7 mouse cellular contexts compared by ENCODE assay signal in genomic region chr2:115513774-115514231, GRCm38 (mm10).
A peak's percentile ranks its signal among the peaks of the same experiment; 100 is the strongest.
DNase-seq lines count a peak whose midpoint lies in the region; ATAC-seq and TF ChIP-seq lines count a peak whose summit lies in the region.

No protein-coding gene starts in this region.

- H3K9me3 ChIP-seq in embryonic facial prominence, embryonic 11.5 days (replicated peaks; ENCODE audit: control insufficient read depth, low read length), result no peaks in the 10 kb centered on the region
- H3K9me3 ChIP-seq in hindbrain, postnatal 0 days (ENCODE audit: low read length), result no peaks in the 10 kb centered on the region
- no peaks in the 10 kb centered on the region for H3K9me3 ChIP-seq in lung, embryonic 15.5 days

- H3K4me3 ChIP-seq in embryonic facial prominence, embryonic 11.5 days (ENCODE audit: low read depth, low read length), result no peak overlapping the region
- no peak overlapping the region for H3K4me3 ChIP-seq in hindbrain, postnatal 0 days (ENCODE audit: low read length)
- H3K4me3 ChIP-seq in lung, embryonic 15.5 days, result no peak overlapping the region

- H3K9ac ChIP-seq in embryonic facial prominence, embryonic 11.5 days (replicated peaks; ENCODE audit: low read length), result peak overlapping the region; percentile 11; the same call in 1 of the 2 replicates
- no peak overlapping the region for H3K9ac ChIP-seq in hindbrain, postnatal 0 days (replicated peaks; ENCODE audit: low read length)
- H3K9ac ChIP-seq in lung, embryonic 15.5 days, result no peak overlapping the region

- peak overlapping the region; percentile 5; the same call in 1 of the 2 replicates for H3K4me2 ChIP-seq in embryonic facial prominence, embryonic 11.5 days (ENCODE audit: low read depth, low read length)
- 0 out of 2 replicates have a peak overlapping the region, but pooled peaks have one; percentile 5 for H3K4me2 ChIP-seq in hindbrain, postnatal 0 days (ENCODE audit: low read depth, low read length)
- H3K4me2 ChIP-seq in lung, embryonic 15.5 days, result peak overlapping the region; percentile 11

- WGBS in embryonic facial prominence, embryonic 11.5 days, result 8% methylated on average over 8 of the region's 8 CpGs
- 26% methylated on average over 8 of the region's 8 CpGs for WGBS in hindbrain, postnatal 0 days
- WGBS in lung, embryonic 15.5 days, result 12% methylated on average over 8 of the region's 8 CpGs

- H3K27ac ChIP-seq in embryonic facial prominence, embryonic 11.5 days (replicated peaks; ENCODE audit: low read depth, low read length), result no peak overlapping the region
- H3K27ac ChIP-seq in hindbrain, postnatal 0 days, result no peak overlapping the region
- peak overlapping the region; percentile 52 for H3K27ac ChIP-seq in lung, embryonic 15.5 days

- no peak for ATAC-seq in embryonic facial prominence, embryonic 11.5 days (replicated peaks; ENCODE audit: insufficient number of reproducible peaks, low FRiP score, low TSS enrichment, low read depth)
- ATAC-seq in hindbrain, postnatal 0 days, result no peak
- ATAC-seq in lung, embryonic 15.5 days (ENCODE audit: borderline replicate concordance, extremely low read depth, low FRiP score, low TSS enrichment), result no peak

- DNase-seq in right cerebral cortex, postnatal 10 days (ENCODE audit: low spot score in 2 of 2), result peak; percentile 65 to 72
- no peak for DNase-seq in right cerebral cortex, postnatal 25 days
- DNase-seq in embryonic facial prominence, embryonic 11.5 days (ENCODE audit: low spot score), result peak; percentile 48
- no peak for DNase-seq in hindbrain, postnatal 0 days (ENCODE audit: low spot score)
- no peak for DNase-seq in retina, postnatal 1 day
- DNase-seq in gastrocnemius, postnatal 25 days, result no peak

- H3K27me3 ChIP-seq in embryonic facial prominence, embryonic 11.5 days (ENCODE audit: control insufficient read depth, insufficient read depth, low read length), result no peaks in the 10 kb centered on the region
- no peaks in the 10 kb centered on the region for H3K27me3 ChIP-seq in hindbrain, postnatal 0 days (ENCODE audit: insufficient read depth, low read length)
- H3K27me3 ChIP-seq in lung, embryonic 15.5 days, result no peaks in the 10 kb centered on the region

- TF ChIP-seq CTCF in hindbrain, postnatal 0 days (IDR thresholded peaks at IDR 0.05; ENCODE audit: low read depth), result no peak

- no peaks in the 10 kb centered on the region for H3K36me3 ChIP-seq in embryonic facial prominence, embryonic 11.5 days (replicated peaks; ENCODE audit: control insufficient read depth, insufficient read depth, low read depth, low read length)
- H3K36me3 ChIP-seq in hindbrain, postnatal 0 days (ENCODE audit: insufficient read depth, low read length), result no peaks in the 10 kb centered on the region
- H3K36me3 ChIP-seq in lung, embryonic 15.5 days, result no peaks in the 10 kb centered on the region

- no peaks in the 10 kb centered on the region for H3K4me1 ChIP-seq in embryonic facial prominence, embryonic 11.5 days (ENCODE audit: control insufficient read depth, insufficient read depth, low read length)
- no peaks in the 10 kb centered on the region for H3K4me1 ChIP-seq in hindbrain, postnatal 0 days (ENCODE audit: insufficient read depth, low read length)
- peaks cover 19% of the 10 kb centered on the region for H3K4me1 ChIP-seq in lung, embryonic 15.5 days

Comparison
In these comparisons a context has a peak if more than half of its experiments do, and no peak if none do; other contexts are left out.
1. DNase-seq: peak in right cerebral cortex, postnatal 10 days (2 of 2) and embryonic facial prominence, embryonic 11.5 days (single experiment); none in right cerebral cortex, postnatal 25 days (single experiment), hindbrain, postnatal 0 days (single experiment), retina, postnatal 1 day (single experiment) and gastrocnemius, postnatal 25 days (single experiment).
2. Peak in every context shown above with its lines, with median percentiles within 50 percentile points of each other: H3K4me2 ChIP-seq.